Mouse (Mus musculus): ENCODE data around the gene Nmur1.

Nmur1 gene

GRCm38 (mm10) chr1:86408515-86408914, 17.5 kb downstream of the Nmur1 start:
- no peak for DNase-seq

GRCm38 (mm10) chr1:86406914-86407313, 19.1 kb downstream of the Nmur1 start:
- DNase-seq = peak in 1 of 2 experiments; percentile 29

- DNase-seq = no peak
Observed at GRCm38 (mm10) chr1:86406313-86406712, 19.7 kb downstream of the Nmur1 start.

GRCm38 (mm10) chr1:86404834-86405233, 21.2 kb downstream of the Nmur1 start:
- DNase-seq = peak; percentile 26 to 38

- no peak for DNase-seq
Observed at GRCm38 (mm10) chr1:86400096-86400754, 25.8 kb downstream of the Nmur1 start.

GRCm38 (mm10) chr1:86399322-86399721, 26.7 kb downstream of the Nmur1 start:
- DNase-seq = no peak

GRCm38 (mm10) chr1:86398222-86398621, 27.8 kb downstream of the Nmur1 start:
- no peak for DNase-seq

- no peak for DNase-seq
Observed at GRCm38 (mm10) chr1:86397621-86398020, 28.4 kb downstream of the Nmur1 start.

GRCm38 (mm10) chr1:86395897-86396296, 30.1 kb downstream of the Nmur1 start:
- DNase-seq = no peak

- DNase-seq = no peak
Observed at GRCm38 (mm10) chr1:86394246-86394645, 31.8 kb downstream of the Nmur1 start.

- no peak for DNase-seq
Observed at GRCm38 (mm10) chr1:86393219-86393618, 32.8 kb downstream of the Nmur1 start.

- no peak for DNase-seq
Observed at GRCm38 (mm10) chr1:86391425-86391824, 34.6 kb downstream of the Nmur1 start.

GRCm38 (mm10) chr1:86389230-86389629, 36.8 kb downstream of the Nmur1 start:
- DNase-seq = peak; percentile 85 to 86

GRCm38 (mm10) chr1:86381027-86381426, 45.0 kb downstream of the Nmur1 start:
- DNase-seq = peak; percentile 55 to 68

- no peak for DNase-seq
Observed at GRCm38 (mm10) chr1:86379161-86379569, 46.9 kb downstream of the Nmur1 start.

- peak in 1 of 2 experiments; percentile 20 for DNase-seq
Observed at GRCm38 (mm10) chr1:86378662-86379061, 47.4 kb downstream of the Nmur1 start.

GRCm38 (mm10) chr1:86376354-86376753, 49.7 kb downstream of the Nmur1 start:
- DNase-seq = no peak

GRCm38 (mm10) chr1:86371997-86372396, 54.0 kb downstream of the Nmur1 start:
- peak; percentile 74 to 77 for DNase-seq

GRCm38 (mm10) chr1:86368086-86368485, 57.9 kb downstream of the Nmur1 start:
- DNase-seq = no peak

GRCm38 (mm10) chr1:86363671-86364070, 62.4 kb downstream of the Nmur1 start:
- DNase-seq = no peak

- no peak for DNase-seq
Observed at GRCm38 (mm10) chr1:86361852-86362615, 64.0 kb downstream of the Nmur1 start.

- no peak for DNase-seq
Observed at GRCm38 (mm10) chr1:86360441-86360840, 65.6 kb downstream of the Nmur1 start.

GRCm38 (mm10) chr1:86359798-86360179, 66.2 kb downstream of the Nmur1 start:
- no peak for DNase-seq
